Mouse (Mus musculus): ENCODE results near the gene Zdhhc5.

The Zdhhc5 gene

DNA sequence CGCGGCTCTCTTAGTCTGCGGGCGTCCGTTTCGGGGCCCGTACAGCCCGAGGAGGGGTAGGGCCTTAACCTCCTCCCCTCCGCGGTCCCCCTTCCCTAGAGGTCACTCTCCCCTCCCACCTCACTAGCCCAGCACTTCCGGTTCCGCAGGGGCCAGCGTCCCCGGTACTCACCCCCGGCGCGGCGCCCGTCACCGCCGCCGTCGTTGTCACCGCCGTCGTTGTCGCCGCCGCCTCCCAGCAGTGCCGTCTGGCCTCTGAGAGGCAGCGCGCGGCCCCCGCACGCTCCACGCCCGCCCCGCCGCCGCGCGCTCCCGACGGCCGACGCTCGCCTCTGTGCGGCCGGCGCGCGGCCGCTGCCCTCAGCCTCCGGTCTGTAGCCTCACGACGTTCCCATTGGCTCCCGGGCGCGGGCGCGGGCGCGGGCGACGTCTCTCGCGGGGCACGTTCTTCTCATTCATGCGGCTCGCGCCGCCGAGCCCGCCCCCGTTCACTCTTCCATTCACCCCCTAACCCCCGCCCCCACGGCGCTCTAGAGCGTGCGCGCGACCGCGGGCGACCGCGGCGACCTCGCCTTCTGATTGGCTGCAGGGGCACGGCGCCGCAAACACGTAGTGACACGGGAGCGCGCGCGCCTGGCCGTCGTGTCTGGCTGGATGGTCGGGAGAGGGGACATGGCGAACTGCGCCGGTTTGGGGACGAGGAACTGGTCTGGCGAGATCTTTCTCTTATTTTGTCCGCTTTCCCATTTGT, at the start of gene Zdhhc5:
TSS of gene Zdhhc5 (minus strand) at position 370 of the 751 bp plus-strand sequence.
- DNase-seq (ENCODE audit: low spot score), result peak; percentile 97

DNA sequence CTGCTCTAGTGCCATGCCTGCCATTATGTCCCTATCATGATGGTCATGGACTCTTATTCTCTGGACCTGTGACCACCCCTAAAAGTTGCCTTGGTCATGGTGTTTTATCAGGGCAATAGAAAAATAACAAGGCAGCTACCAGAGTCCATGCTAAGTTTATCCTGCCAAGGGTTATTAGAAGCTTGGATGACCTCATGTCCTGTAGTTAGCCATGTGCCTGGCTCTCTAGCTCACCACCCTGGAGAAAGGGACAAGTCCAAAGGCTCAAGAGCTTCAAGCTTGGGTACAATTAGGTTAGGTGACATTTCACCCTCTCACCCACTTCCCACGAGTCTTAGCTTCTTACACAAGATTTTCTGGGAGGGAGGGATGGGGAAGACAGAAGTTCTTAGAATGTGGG, 47.8 kb upstream of the Zdhhc5 start:
- no peak for DNase-seq (ENCODE audit: low spot score)

DNA sequence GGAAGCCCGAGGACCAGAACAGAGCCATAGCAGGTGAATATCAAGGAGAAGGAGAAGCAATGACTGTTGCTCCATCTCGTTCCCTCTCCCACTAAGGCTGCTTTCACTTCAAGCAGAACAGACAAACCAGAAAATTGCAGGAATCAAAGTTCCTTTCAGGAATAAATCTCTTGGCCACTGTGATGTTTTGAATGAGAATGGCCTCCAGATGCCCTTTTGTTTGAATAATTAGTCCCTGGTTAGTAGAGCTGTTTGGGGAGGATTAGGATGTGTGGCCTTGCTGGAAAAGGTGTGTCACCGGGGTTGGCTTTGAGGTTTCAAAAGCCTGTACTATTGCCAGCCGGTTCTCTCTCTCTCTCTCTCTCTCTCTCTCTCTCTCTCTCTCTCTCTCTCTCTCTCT, 47.3 kb upstream of the Zdhhc5 start:
- no peak for DNase-seq (ENCODE audit: low spot score)

DNA sequence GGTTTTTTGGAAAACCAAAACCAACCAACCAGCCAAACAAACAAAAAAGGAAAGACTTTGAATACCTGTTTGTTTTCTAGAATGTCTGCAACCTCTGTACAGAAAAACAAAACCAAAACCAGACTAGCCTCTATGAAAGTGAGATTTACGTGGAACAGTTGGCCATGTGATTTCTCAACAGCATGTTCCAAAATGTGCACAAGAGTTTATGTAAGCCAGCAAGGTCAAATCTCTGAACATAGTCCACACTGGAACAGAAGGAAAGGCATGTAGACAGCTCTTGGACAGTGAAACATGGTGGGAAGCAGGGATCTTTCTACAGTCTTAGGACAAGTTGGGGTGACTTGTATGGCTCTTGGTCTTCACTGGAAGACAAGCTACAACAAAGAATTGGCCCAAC, 46.9 kb upstream of the Zdhhc5 start:
- DNase-seq (ENCODE audit: low spot score), result no peak

DNA sequence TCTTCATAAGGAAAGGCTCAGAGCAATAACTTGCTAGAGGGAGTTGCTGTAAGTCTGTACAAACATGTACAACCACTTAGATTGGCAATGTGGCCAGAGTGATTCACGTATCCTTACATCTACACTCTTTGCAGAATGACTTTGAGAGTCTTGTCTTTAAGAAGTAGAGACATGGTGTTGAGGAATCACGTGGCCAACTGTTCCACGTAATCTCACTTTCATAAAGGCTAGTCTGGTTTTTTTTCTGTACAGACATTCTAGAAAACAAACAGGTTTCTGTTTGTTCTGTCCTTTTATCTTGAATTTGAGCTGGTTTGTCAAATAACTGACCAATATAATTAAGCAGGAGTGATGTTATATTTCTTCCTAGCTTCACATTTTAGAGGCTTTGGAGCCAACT, 46.3 kb upstream of the Zdhhc5 start:
- no peak for DNase-seq (ENCODE audit: low spot score)

DNA sequence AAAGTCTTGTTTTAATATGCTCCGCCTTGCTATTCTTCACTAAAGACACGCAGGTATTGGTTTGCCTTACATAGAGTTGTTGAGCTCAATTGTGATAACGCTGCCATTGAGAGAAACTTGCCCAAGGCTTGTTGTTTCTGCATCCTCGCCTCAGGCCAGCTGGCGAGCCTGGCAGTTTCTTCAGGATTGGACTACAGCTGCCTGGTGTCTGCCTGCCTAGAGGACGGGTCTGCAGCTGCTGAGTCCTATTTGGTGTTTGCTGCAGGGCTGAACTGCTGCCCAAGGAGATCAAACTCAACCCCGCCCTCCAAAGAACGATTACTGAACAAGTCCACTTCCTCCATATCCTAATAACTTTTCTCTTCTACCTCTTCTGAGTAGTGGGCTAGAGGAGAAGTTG, 45.8 kb upstream of the Zdhhc5 start:
- no peak for DNase-seq (ENCODE audit: low spot score)

DNA sequence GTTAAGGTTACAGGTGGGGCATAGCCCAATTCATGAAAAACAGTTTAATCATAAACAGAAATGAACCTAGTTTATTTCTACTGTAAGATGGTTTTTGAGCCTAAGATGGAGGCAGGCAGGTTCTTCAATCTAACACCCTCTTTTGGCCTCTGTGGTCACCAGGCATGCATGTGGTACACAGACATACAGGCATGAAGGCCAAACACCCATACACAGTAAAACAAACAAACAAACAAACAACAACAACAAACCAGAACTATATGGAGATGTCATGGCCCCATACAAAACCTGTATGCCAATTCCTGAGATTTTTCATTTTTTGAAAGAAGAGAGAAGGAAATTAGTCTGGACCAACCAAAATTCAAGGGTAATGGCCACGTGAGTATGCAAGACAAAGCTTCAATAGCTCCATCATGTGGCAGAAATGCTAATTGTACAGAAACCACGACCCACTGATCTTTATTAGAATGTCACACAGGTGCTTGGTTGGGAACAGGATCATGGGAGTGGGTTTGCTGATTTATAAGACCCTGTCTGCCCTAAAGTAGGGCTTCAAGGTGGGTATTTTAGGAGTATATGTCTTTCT, 43.7 kb upstream of the Zdhhc5 start:
- no peak for DNase-seq (ENCODE audit: low spot score)

DNA sequence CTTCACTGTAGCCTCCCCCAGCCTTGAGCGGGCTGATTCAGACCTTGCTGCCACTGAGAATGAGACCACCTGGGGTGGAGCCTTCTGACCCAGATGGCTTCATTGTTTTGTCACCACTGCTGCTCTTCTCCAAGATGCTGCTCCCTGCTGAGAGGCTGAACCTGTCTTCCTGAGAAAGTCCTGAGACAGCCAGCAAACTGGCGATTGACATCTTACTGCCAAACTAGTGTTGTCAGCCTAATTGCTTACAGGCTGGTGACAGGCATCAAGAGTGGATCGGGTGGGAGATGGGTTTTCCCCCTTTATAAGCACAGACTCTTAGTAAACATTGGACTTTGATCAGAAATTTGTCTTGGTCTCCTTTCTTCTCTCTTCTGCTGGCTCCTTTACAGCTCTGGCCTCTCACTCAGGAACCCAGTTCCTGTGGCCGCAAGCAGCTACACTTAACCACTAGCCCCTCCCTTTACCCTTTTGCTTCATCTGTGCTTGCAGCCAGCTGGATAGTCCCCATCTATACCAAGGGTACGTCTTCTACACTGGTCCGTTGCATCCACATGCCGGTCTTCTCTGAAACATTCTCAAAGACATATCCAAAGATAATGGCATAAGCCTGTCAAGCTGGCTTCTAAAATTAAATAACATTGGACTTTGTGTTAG, 42.2 kb upstream of the Zdhhc5 start:
- DNase-seq (ENCODE audit: low spot score), result no peak

DNA sequence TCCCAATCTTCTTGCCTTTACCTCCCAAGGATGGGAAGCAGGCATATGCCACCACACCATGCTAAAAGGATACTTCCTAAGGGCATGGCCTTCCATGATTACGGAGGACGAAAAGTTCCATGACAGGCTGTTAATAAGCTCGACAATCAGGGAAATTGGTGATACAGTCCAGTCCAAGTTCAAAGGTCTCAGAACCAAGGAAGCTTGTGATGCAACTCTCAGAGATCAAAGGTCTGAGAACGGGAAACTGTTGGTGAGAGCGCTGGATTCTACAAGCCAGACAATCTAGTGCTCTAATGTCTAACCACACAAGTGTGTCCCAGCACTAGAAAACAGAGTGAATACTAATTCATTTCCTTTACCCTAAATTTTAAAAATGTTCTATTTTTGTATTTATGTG, 41.3 kb upstream of the Zdhhc5 start:
- DNase-seq (ENCODE audit: low spot score), result no peak

DNA sequence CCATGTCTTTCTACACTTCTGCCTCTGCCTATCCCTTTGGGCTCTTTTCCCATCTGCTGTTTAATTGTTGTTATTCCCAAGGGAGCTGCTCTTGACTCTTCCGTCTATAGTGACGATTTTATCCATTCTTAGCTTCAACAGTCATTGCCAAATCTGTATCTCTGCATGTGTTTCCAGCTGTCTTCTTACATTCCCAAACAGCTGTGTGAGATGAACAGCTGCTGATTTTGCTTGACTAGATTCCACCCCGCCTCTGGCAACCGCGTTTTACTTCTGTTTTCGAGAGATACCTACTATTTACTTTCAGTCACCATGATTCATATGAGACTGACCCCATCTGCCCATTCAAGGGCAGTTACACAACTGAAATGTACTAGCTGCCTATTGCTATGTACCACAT, 35.1 kb upstream of the Zdhhc5 start:
- DNase-seq (ENCODE audit: low spot score), result no peak

DNA sequence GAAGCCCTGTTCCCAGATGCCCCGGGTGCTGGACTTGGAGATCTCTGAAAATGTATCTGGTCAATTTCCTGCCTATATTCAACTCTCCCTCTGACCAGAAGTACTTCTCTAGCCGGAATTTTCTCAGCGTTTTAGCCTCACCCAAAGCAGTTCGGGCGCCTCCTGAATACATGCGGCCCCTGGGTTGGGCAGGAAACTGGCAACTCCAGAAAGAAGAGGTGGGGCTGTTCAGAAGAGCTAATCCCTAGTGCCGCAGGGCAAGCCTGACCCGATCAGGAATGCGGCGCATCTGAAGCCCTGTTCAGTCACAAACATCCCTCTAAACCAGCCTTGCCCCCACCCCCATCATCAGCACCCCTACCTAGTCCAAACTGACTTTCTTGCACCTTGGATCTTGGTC, 29.1 kb upstream of the Zdhhc5 start:
- DNase-seq (ENCODE audit: low spot score), result no peak

DNA sequence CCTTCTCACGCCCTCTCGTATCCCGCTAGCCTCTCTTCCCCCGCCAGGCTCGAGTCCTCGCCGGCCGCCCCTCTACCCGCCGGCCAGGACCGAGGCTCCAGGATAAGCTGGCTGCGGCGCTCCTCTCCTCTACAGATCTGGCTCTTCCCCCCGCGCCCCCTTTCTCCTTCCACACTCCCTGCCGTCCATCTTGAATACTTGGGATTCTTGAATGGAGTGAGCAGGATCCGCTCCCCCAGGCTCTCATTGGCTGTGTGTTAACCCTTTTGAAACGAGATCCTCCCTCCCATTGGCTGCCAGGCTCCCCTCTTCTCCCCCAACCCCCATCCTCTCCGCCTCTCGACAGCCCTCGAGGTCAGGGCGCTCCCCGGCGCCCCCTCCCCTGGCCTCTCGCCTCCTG, 28.6 kb upstream of the Zdhhc5 start, which contains the start of gene Gm19426:
TSS of gene Gm19426 (minus strand) at position 95 of the 400 bp plus-strand sequence.
- no peak for DNase-seq (ENCODE audit: low spot score)

DNA sequence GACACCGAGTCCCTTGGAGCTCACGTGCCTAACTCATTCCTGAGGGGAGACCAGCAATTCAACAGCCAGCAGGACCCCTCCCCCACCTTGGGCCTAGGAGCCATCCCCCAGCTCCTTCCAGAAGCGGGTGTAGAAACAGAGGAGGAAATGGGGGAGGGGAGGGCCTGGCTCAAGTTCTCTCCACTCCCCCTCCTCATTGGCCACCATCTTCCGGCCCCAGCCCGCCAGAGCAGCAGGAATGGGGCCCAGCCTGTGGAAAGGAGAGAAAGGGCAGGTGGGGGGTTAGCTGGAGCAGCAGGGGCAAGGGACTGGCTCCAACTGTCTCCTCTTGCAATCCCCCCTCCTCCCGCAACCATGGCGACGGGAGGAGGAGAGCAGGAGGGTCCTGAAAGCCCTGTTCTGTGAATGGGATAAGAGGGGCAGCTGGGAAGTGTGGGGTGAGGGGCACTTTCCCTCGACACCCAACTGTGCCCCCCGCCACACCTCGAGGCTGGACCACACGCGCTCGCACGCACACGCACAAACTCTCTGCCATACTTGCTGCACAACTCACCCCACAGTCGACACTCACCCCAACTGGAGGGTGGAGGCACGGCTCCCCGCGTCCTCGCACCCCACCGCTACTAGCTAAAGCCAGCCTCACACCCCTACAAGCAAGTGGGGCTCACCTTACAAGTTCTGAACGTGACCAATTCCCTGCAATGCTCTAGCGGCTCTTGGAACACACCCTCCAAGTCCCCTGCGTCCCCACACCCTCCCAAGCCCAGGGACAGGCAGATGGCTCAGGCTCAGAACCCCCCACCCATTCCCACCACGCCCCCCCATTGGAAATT, 27.7 kb upstream of the Zdhhc5 start:
- DNase-seq (ENCODE audit: low spot score), result no peak

DNA sequence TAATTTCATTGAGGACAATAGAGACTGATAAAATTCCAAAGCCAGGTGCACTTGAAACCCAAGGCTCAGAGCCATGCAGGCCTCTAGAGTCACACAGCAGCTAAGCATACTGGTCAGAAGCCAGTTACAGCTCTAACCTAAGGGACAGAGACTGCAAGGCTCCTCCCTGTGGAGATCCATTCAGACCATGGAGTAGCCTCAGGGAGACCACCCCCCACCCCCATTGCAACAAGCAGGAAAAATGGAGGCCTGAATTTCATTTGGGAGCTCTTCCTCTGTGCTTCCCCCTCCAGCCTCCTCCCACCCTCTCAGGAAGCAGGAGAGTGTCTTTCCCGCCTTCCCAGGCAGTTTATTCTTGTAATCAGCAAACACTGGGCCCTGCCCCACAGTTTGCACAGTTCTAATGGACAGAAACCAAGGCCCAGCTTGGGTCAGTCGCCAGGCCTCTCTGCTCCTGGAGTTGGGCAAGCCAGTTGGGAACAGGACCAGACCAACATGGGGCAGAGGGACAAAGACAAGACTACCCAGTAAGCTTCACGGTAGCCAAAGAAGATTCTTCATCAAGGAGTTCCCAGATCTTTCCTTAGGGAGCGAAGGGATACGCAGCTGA, 27.0 kb upstream of the Zdhhc5 start:
- DNase-seq (ENCODE audit: low spot score), result no peak

DNA sequence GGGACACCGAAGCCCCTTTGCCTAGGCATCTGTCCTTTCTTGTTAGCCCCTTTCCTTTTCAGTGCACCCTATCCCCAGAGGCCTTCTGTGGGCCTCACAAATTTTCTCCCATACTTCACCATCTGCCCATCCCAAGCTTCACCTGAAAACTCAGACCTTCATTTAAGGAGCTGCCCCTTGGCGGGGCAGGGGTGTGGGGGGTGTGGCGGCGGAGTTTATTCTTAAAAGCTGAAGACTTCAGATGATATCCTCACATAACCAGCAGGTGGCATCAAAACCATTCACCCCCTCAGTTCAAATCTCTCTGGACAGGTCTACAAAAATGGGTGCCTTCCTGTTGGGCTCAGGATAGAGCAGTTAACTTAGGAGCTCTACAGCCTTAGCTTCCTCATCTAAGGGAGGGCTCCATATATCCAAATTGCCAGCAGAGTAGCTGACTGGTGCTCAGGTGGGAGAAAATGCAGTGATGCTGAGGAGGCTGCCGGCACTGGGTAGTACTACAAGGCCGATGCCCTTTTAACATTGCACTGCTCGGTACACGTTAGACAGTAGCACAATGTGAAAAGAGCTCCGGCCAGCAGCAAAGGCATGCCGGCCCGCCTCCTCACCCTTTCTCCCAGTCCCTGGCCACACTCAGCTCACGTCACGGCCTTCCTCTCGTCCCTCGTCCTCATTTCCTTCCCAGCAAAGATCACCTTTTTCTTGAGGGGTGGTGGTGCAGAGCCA, 25.8 kb upstream of the Zdhhc5 start:
- no peak for DNase-seq (ENCODE audit: low spot score)

DNA sequence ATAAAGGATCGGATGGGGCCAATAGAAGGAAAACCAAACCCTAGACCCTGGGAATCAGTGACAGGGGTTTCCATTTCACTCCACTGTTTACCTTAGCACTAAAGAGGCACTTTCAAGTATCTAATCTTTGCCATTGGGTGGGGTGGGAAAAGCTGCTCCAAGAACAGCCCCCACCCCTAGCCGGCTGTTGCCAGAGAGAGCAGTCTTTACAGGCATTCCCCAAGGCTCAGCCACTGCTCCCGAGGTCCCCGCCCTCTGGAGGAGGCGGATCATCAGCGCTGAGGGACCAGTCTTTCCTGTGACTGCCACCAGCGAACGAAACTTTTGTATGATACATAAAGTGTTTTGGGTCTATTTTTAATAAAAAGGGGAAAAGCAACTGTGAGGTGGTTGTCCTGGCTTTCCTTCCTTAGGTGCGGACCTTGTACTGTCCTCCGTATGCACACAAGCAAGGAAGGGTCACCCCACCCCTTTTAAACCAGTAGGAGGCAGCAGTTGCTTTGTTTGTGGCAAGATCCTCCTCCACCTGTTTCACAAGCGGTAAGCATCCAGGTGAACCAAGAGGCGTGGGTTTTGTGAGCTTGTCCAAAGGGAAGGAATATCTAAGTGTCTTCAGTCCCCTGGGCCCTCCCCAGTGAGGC, 23.4 kb upstream of the Zdhhc5 start:
- no peak for DNase-seq (ENCODE audit: low spot score)

DNA sequence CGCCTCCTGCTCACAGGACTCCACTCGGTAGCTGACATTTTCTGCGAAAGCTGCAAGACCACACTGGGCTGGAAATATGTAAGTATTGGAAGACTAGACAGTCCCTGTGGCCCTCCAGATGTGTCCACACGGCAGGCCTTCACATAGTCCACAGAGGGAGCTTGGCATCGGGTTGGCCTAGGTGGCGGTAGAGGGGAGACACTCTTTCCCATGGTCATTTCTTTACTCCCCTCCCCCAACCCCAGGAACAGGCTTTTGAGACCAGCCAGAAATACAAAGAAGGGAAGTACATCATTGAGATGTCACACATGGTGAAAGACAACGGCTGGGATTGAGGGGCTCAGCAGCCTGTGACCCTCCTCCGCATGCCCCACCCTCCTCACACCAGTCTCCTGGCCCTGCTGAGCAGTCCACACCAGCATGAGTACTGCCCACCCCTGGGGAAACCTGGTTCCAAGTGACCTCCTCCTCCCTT, 22.5 kb upstream of the Zdhhc5 start:
- DNase-seq (ENCODE audit: low spot score), result no peak

DNA sequence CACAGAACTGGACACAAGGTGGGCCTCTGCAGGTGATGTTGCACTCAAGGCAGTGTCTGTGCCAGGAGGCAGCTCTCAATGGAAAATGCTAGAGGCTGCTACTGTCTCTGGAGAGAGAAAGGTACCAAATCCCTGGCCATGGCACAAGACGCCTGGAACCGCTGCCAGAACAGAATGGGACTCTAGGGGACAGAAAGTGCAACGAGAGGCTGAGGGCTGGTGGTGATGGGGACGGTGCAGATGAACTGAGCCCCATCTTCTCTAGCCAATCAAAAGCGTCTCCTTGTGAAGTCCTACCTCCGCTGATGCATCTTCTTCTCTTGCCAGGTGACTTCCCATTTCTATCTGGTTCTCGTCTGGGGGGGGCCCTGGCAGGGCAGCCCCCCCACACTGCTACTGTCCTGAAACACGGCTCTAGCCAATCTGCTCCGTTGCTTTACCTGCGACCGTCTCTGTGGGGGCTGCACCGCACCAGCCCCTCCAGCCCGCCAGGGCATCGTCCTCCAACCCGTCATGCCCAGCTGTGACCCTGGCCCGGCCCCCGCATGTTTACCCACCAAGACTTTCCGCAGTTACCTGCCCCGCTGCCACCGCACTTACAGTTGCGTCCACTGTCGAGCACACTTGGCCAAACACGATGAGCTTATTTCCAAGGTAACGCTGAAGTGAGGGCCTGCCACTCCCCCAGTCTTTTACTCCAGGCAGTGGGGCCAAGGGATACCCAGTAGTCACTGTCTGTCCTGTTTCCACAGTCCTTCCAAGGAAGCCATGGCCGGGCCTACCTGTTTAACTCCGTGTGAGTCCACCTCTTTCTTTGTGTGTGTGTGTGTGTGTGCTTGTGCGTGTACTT, 21.6 kb upstream of the Zdhhc5 start:
- no peak for DNase-seq (ENCODE audit: low spot score)

DNA sequence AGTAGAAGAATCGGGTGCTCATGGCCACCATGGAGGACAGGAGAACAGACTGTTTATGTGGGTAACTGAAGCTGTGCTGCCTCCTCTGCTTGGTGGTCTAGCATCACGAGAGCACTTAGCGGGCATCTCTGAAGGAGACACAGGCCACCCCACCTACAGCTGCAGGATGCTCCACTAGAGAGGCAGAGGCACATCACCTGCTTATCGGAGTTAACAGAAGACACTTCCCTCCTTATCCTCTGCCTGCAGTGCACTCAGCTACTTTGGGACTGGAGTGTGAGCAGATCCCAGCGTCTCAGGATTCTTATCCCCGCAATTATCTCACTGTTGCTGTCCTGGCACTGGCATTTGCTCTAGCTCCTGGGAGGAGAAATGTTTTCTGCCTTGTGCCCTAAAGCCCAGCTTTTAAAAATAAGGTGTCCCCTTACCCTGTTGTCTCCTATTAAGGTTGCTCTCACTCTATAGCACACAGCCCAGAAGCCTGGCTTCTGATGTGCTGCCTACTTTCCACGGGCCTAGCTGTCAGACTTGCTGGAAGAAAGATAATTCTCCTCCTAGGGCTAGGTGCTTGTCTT, 20.5 kb upstream of the Zdhhc5 start:
- DNase-seq (ENCODE audit: low spot score), result no peak
